Mouse (Mus musculus) stomach, embryonic 14.5 days (tissue): ENCODE results near the gene Tagln2. TPM values are rescaled to one million over a fixed set of nuclear protein-coding genes. Genes with fewer than 3 reads are reported as not detected.

ENCODE experiments used
- ATAC-seq: fragments of 200-750 bp; cut with Nextera tagmentation; 2 replicates; pipeline ENCODE4 v1.8.0; 2017; ENCODE audit warnings: low read depth, moderate TSS enrichment; ENCODE audit not compliant: insufficient number of reproducible peaks, insufficient read depth, low FRiP score
- H3K27ac ChIP-seq: fragments of 300-500 bp; sonication (generic); 2 replicates; pipeline ENCODE4 v1.5.1; 2014; ENCODE audit warnings: mild to moderate bottlenecking, low read length, moderate library complexity, mixed read lengths
- H3K27me3 ChIP-seq: fragments of 300-500 bp; sonication (generic); 2 replicates; pipeline ENCODE4 v1.6.1; 2014; ENCODE audit warnings: low read length, control low read depth, mixed read lengths; ENCODE audit not compliant: control insufficient read depth, insufficient read depth
- H3K36me3 ChIP-seq: fragments of 300-500 bp; sonication (generic); 2 replicates; pipeline ENCODE4 v1.6.1; 2014; ENCODE audit warnings: mild to moderate bottlenecking, control low read depth, low read length, moderate library complexity, mixed read lengths; ENCODE audit not compliant: control insufficient read depth, insufficient read depth
- H3K4me1 ChIP-seq: fragments of 300-500 bp; sonication (generic); 2 replicates; pipeline ENCODE4 v1.6.1; 2014; ENCODE audit warnings: low read length, control low read depth, mixed read lengths; ENCODE audit not compliant: control insufficient read depth, insufficient read depth
- H3K4me2 ChIP-seq: fragments of 300-500 bp; sonication (generic); replicated peaks from 2 replicates; pipeline ENCODE4 v1.6.1; 2014; ENCODE audit warnings: low read depth, low read length, control low read depth
- H3K4me3 ChIP-seq: fragments of 300-500 bp; sonication (generic); 2 replicates; pipeline ENCODE4 v1.5.1; 2014; ENCODE audit warnings: low read depth, low read length, control low read depth
- H3K9ac ChIP-seq: fragments of 300-500 bp; sonication (generic); replicated peaks from 2 replicates; pipeline ENCODE4 v1.6.1; 2014; ENCODE audit warnings: low read depth, mild to moderate bottlenecking, control low read depth, low read length, moderate library complexity, mixed read lengths
- H3K9me3 ChIP-seq: fragments of 300-500 bp; sonication (generic); 2 replicates; pipeline ENCODE4 v1.6.1; 2016; ENCODE audit warnings: low read depth, low read length, control low read depth; ENCODE audit not compliant: control insufficient read depth
- WGBS: fragments of 180-500 bp; shearing (Covaris S2); extraction: QIAGEN DNeasy Blood & Tissue Kit; methylation state at CpG from one replicate; pipeline ENCODE4 v1.1.7; 2014; 5-methylcytosine and 5-hydroxymethylcytosine counted together
- polyA plus RNA-seq: library from polyadenylated mRNA; unstranded; fragments of >200 nt; fragmentation: Nextera tagmentation; extraction: Ambion mirVana; gene quantifications from 2 replicates; pipeline ENCODE4 v1.2.1, GENCODE M21; 2014

The Tagln2 gene
- polyA plus RNA-seq, 1 experiment from 2014 or later = 196 TPM

GRCm38 (mm10) chr1:172458041-172458440, 41.8 kb upstream of the Tagln2 start:
- WGBS = 80% methylated on average over 3 of the region's 3 CpGs
- ATAC-seq = no peak
- no peak overlapping the region for H3K4me2 ChIP-seq
- no peak overlapping the region for H3K27ac ChIP-seq
- no peak overlapping the region for H3K4me3 ChIP-seq
- H3K4me1 ChIP-seq = no peaks in the 10 kb centered on the region
- H3K36me3 ChIP-seq = no peaks in the 10 kb centered on the region
- H3K27me3 ChIP-seq = no peaks in the 10 kb centered on the region
- no peaks in the 10 kb centered on the region for H3K9me3 ChIP-seq
- H3K9ac ChIP-seq = no peak overlapping the region

GRCm38 (mm10) chr1:172461602-172462001, 38.2 kb upstream of the Tagln2 start:
- Histone ChIP-seq H3K4me3 (no peak overlapping the region), H3K4me2 (no peak overlapping the region), H3K27ac (no peak overlapping the region), H3K36me3 (no peaks in the 10 kb centered on the region), H3K4me1 (no peaks in the 10 kb centered on the region), H3K9ac (no peak overlapping the region), H3K27me3 (no peaks in the 10 kb centered on the region), H3K9me3 (no peaks in the 10 kb centered on the region)
- no peak for ATAC-seq
- WGBS = 51% methylated on average over 2 of the region's 2 CpGs

GRCm38 (mm10) chr1:172462534-172462933, 37.3 kb upstream of the Tagln2 start:
- Histone ChIP-seq H3K4me2 (no peak overlapping the region), H3K9me3 (no peaks in the 10 kb centered on the region), H3K27me3 (no peaks in the 10 kb centered on the region), H3K36me3 (no peaks in the 10 kb centered on the region), H3K4me1 (no peaks in the 10 kb centered on the region), H3K4me3 (no peak overlapping the region), H3K9ac (no peak overlapping the region), H3K27ac (no peak overlapping the region)
- WGBS = 52% methylated on average over 3 of the region's 3 CpGs
- peak; percentile 84 for ATAC-seq

GRCm38 (mm10) chr1:172463387-172464333, 36.2 kb upstream of the Tagln2 start:
- no peaks in the 10 kb centered on the region for H3K4me1 ChIP-seq

DNA sequence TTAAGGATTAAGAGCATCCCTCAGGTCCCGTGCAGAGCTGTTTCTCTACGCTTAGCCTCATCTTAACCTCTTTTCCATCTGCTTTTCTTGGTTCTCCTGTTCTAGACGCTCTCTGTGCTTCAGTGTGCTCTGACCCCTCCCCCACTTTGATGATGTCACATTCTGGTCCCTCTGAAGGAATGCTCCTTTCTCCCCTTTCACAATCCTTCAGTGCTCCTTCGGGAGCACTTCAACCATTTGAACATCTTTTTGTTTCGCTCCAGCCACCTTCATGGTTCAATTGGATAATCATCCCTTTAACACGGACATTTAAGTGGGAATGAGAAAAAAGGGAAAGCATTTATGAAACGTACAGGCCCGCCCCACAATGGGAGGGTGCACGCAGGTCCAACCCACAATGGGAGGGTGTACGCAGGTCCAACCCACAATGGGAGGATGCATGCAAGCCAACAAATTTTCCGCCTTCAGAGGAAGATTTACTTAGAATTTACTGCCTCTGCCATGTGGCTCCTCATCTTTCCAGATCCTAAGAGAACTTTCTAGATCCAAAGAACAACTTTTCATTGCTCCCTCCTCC, 31.5 kb upstream of the Tagln2 start:
- 87% methylated on average over 11 of the region's 11 CpGs for WGBS
- no peak overlapping the region for H3K4me3 ChIP-seq
- no peak for ATAC-seq
- no peaks in the 10 kb centered on the region for H3K36me3 ChIP-seq
- no peak overlapping the region for H3K4me2 ChIP-seq
- H3K27me3 ChIP-seq = no peaks in the 10 kb centered on the region
- H3K27ac ChIP-seq = no peak overlapping the region
- H3K4me1 ChIP-seq = 0 out of 2 replicates have a peak, but pooled peaks cover 5% of the 10 kb centered on the region
- H3K9ac ChIP-seq = no peak overlapping the region
- no peaks in the 10 kb centered on the region for H3K9me3 ChIP-seq

More at GRCm38 (mm10) chr1:172463387-172464333, 36.2 kb upstream of the Tagln2 start:
- ATAC-seq = no peak
- H3K27ac ChIP-seq = no peak overlapping the region
- no peaks in the 10 kb centered on the region for H3K27me3 ChIP-seq
- H3K4me3 ChIP-seq = no peak overlapping the region
- H3K4me2 ChIP-seq = no peak overlapping the region
- no peak overlapping the region for H3K9ac ChIP-seq
- H3K36me3 ChIP-seq = no peaks in the 10 kb centered on the region
- H3K9me3 ChIP-seq = no peaks in the 10 kb centered on the region
- 67% methylated on average over 16 of the region's 16 CpGs for WGBS

DNA sequence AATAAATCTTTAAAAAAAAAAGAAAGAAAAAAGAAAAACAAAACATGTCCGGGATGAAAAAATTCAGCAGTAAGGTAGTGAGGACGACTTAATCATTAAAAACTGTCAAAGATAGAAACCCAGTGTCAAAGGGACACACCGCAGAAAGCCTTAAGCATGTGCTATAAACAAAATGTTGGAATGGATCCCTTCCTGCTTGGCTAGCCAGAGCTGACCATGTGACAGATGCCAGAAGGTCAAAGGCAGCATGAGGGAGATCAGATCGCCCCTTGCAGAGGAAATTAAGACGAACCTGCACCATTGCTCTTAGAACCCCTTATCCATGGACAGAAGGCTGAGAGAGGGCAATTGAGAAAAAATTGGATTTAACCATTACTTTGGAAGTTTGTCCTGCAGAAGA, 30.5 kb upstream of the Tagln2 start:
- Histone ChIP-seq H3K4me2 (no peak overlapping the region), H3K9me3 (no peaks in the 10 kb centered on the region), H3K9ac (no peak overlapping the region), H3K4me1 (0 out of 2 replicates have a peak, but pooled peaks cover 5% of the 10 kb centered on the region), H3K4me3 (no peak overlapping the region), H3K27me3 (no peaks in the 10 kb centered on the region), H3K27ac (no peak overlapping the region), H3K36me3 (no peaks in the 10 kb centered on the region)
- no peak for ATAC-seq
- 43% methylated on average over 5 of the region's 5 CpGs for WGBS

DNA sequence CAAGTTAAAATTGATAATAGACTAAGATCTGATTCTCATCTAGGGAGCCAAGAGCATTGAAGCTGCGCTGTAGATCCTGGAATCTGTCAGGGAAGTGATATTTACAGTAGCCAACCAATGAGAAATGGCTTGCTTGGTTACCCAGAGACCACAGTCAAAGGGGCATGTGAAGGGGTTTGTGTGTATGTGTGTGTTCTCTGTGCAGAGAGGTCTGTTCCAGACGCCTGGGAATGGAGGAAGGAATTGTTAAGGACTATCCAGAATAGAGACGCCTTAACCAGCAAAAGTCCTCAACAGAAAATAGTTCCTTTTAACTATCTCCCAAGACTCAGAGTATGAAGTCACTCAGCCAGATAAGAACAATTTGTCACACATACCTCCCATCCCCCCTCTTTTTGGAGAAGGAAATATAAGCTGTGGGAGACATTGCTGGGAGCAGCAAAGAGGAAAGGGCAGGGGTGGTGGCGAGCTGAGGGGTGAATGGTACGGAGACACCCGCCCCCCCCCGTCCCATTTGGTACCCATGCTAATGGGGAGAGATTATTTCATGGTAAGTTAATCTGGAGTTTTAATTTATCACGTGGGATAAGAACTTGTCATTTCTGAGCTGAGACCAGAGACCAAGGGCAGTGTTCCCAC, 29.9 kb upstream of the Tagln2 start:
- Histone ChIP-seq H3K9ac (no peak overlapping the region), H3K9me3 (no peaks in the 10 kb centered on the region), H3K4me2 (no peak overlapping the region), H3K4me3 (no peak overlapping the region), H3K36me3 (no peaks in the 10 kb centered on the region), H3K27me3 (no peaks in the 10 kb centered on the region), H3K27ac (no peak overlapping the region), H3K4me1 (0 out of 2 replicates have a peak, but pooled peaks cover 5% of the 10 kb centered on the region)
- ATAC-seq = no peak
- whole genome bisulfite sequencing = 46% methylated on average over 8 of the region's 8 CpGs

DNA sequence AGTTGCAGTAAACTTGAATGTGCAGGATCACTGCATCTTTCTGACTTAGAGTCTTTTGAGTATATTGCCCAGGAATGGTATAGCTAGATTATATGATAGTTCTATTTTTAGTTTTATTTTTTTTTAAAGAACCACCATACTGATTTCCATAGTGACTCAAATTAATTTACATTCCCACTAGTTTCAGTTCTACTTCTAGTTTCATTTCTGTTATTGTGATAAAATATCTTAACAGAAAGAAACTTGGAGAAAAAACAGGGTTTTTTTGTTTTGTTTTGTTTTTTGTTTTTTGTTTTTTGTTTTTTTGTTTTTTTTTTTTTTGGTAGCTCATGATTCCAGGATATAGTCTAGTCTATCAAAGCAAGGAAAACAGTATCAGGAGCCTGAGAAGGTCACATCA, 26.9 kb upstream of the Tagln2 start:
- Histone ChIP-seq H3K4me2 (no peak overlapping the region), H3K4me3 (no peak overlapping the region), H3K4me1 (0 out of 2 replicates have a peak, but pooled peaks cover 5% of the 10 kb centered on the region), H3K9me3 (no peaks in the 10 kb centered on the region), H3K36me3 (no peaks in the 10 kb centered on the region), H3K9ac (no peak overlapping the region), H3K27ac (no peak overlapping the region), H3K27me3 (no peaks in the 10 kb centered on the region)
- ATAC-seq = no peak
